In the genomic region with DNA sequence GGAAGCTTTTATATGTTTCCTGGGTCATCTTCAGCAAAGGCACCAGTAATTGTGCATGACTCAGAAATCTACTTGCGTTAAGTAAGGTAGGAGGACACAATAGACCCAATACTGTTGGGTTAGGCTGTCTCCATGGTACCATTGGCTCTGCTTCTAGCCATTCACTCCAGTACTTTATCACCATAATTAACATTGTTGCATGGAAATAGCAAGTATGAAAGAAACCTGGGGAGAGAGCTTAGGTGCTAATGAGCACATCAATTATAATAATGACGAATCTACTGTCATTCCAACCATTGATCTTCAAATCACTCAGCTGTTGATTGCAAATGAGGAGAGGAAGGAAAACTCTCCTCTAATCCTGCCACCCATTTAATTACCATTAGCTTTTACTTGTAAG, we compare ENCODE assay signal across 14 mouse cellular contexts. TPM values are rescaled to one million over a fixed set of nuclear protein-coding genes. Genes with fewer than 3 reads are reported as not detected.
"Had no signal": no experiment of that assay in that cellular context is flagged by ENCODE, and none has a peak within 500 bp of the region (broad histone marks: within the 10 kb centered on the region; RNA-seq: fewer than 3 reads in every experiment).

No protein-coding gene starts in this region.

- H3K4me3 ChIP-seq: kidney, embryonic 15.5 days; limb, embryonic 13.5 days; neural tube, embryonic 12.5 days had no signal

- H3K9ac ChIP-seq: kidney, embryonic 15.5 days; limb, embryonic 13.5 days; liver, embryonic 14.5 days; neural tube, embryonic 12.5 days had no signal

- H3K27me3 ChIP-seq: neural tube, embryonic 12.5 days had no signal

- DNase-seq: kidney, adult 2 months; kidney, postnatal 14 days; left cerebral cortex, postnatal 4 days; lung, adult 18-20 months; midbrain, embryonic 14.5 days; right cerebral cortex, postnatal 4 days; spleen, adult 18-20 months; thymus, adult 18-20 months; thymus, postnatal 14 days had no signal

- H3K4me1 ChIP-seq: kidney, embryonic 15.5 days; limb, embryonic 13.5 days; neural tube, embryonic 12.5 days had no signal

- H3K36me3 ChIP-seq: kidney, embryonic 15.5 days; limb, embryonic 13.5 days; neural tube, embryonic 12.5 days had no signal

- H3K4me2 ChIP-seq: kidney, embryonic 15.5 days; limb, embryonic 13.5 days; neural tube, embryonic 12.5 days had no signal

- H3K9me3 ChIP-seq: kidney, embryonic 15.5 days; limb, embryonic 13.5 days; neural tube, embryonic 12.5 days had no signal

- H3K27ac ChIP-seq: kidney, embryonic 15.5 days; limb, embryonic 13.5 days; liver, embryonic 14.5 days; neural tube, embryonic 12.5 days had no signal

RNA-seq across cellular contexts. Expression of a gene that starts 48.1 kb away (rescaled TPM):
- polyA plus RNA-seq: liver, adult 2 months had no signal
